Mouse (Mus musculus) thymus, adult 18-20 months (tissue): Measurements from ENCODE around the gene Vmn1r217.
"Not testable (repeated sequence)": the region's sequence is repeated elsewhere in the genome, so short reads cannot be mapped to it uniquely, and the experiment has no call there.

Source experiments
- DNase-seq, 2 experiments: peaks; one replicate each; pipeline ENCODE4 v3.0.0; 2022; ENCODE audit warnings: mixed read lengths in 2 of 2

The Vmn1r217 gene

GRCm38 (mm10) chr13:23118126-23118525 lies at the start of gene Vmn1r217:
Gene Vmn1r217 (minus strand): TSS chr13:23118226.
- not testable (repeated sequence) for DNase-seq

DNA sequence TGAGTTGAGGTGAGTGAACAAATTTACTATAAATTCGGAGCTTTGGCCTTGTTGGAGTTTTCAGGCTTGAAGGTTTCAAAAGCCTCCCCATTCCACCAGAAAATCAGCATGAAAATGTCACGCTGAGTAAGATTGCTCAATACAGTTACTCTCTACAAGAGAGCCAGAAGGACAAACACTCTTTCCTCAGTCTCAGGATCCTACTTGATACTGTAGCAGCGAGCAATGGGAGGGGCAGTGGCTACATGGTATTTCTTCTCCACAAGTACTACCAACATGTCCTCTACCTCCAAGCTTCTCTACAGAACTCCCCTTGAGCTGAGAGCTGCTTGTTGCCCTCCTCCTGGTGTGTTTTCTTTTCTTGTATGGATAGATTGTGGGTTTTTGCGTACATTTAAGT lies 48.4 kb upstream of the Vmn1r217 start:
- not testable (repeated sequence) for DNase-seq

- DNase-seq: no peak
These were observed 41.0 kb upstream of the Vmn1r217 start, which contains the start of gene Vmn1r219 for GRCm38 (mm10) chr13:23159012-23159411. Gene Vmn1r219 (plus strand): TSS chr13:23159312.

GRCm38 (mm10) chr13:23157848-23158247 lies 39.8 kb upstream of the Vmn1r217 start:
- no peak for DNase-seq

DNA sequence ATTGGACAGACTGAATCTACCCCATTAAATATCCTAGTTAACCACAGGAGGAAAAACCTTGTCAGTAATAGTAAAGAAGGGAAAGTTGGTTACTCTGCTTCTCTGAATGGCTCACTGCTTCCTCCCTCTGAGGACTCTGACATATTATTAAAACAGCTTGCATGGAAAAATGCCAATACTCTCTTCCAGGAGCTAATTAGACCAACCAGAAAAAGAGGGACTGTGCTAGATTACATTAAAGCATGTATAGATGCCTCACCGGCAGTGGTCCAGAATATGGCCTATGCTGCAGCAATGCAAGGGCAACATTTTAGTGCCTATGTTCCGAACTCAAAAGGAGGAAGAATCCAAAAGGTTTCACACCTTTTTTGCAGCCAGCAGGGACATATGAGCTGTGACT lies 20.9 kb upstream of the Vmn1r217 start:
- DNase-seq: no peak

DNA sequence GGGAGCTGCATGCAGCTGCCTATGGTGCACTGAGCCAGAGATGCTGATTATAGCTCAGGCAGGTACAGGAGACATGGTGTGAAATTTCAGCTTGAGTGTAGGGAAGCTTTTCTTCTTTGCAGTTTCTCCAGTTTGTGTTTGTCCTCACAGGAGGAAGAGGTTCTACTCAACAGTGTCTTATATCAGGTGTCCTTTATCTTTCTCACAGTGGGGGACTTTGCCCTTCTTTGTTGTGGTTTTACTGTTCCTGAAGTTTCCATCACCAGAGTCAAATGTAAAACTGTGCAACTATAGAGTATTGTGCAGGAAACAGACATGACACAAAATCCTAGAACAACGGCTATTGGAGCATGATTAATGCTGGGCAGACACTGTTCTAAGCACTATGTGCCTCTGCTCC lies 15.5 kb upstream of the Vmn1r217 start:
- DNase-seq: no peak

DNA sequence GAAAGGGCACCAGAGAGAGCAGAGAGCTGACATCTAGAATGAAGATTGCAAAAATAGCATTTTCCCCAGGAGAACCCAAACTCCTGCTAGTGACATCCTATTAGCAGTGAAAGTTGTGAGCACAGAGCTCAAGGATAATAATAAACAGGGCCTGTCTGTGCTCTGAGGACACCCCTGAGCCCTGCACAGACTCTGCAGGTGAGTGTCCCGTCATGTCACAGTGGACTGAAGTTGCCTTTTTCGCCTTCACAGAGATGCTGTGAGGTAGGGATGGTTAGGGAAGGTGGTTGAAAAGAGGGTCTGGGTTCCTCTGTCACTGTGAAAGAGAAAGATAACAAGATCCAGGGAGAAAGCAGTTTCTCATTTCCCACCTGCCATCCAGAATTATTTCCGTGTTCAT lies 15.1 kb upstream of the Vmn1r217 start, which contains the start of gene Vmn1r218:
Vmn1r218 (plus strand) TSS at position 57 of the 400 bp plus-strand sequence.
- no peak for DNase-seq

DNA sequence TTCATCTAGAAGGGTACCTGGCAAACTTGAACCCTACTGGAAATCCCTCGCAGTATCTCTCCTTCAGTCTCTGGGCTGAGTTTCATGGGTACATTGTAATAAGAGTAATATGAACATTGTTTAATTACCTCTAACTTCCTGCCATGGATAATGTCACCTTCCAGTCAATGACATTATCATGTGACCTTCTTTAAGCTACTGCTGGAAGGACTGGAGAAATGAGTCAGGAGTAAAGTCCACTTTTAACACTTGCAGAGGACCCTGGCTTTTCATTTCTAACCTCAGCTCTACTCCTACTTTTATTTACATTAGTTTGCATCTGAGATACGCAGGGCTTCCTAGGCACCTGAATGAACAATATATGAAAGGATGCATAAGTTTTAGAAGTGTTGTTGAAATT lies 2.6 kb upstream of the Vmn1r217 start:
- DNase-seq: no peak

- DNase-seq: no peak
These were observed 23.6 kb downstream of the Vmn1r217 start for GRCm38 (mm10) chr13:23094386-23094785.

DNA sequence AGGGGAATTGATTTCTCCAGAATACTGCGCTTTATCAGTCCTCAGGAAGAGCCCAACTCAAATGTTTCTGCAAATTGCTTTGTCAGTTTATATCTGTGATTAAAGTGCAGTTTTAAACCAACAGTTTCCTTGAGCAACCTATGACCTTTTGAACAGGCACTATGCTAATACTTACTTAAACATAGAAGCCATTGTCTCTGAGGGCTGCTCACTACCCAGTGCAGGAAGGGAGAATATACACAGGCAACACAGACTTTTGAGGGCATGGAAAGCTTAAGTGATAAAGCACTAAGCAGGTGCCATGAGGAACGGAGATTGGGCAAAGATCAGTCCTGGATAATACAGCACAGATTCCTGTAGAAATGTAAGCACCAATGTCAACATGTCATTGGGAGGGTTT lies 48.7 kb downstream of the Vmn1r217 start:
- no peak for DNase-seq

DNA sequence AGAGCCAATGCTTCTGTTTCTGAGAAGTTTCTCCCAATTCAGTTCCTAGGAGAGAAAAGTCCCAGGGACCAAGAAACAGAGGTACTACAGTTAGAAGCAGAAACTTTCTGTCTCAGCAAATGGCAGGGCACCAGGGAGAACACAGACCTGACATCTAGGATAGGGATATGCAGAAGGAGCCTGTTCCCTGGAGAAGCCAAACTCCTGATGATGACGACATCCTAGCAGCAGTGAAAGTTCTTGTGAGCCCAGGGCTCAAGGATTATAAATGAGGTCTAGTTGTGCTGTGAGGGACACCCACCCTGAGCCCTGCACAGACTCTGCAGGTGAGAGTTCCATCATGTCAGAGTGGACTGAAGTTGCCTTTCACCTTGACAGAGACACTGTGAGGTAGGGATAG lies 50.3 kb downstream of the Vmn1r217 start, which contains the start of gene Vmn1r215:
Vmn1r215 (plus strand) TSS at position 301 of the 400 bp plus-strand sequence.
- no peak for DNase-seq

- no peak for DNase-seq
These were observed 60.2 kb downstream of the Vmn1r217 start for GRCm38 (mm10) chr13:23057778-23058177.
